Mouse (Mus musculus): Measurements from ENCODE around the gene Oaz3. TPM values are rescaled to one million over a fixed set of nuclear protein-coding genes. Genes with fewer than 3 reads are reported as not detected.

The Oaz3 gene
- polyA plus RNA-seq, 1 experiment, result 0.10 TPM

- peaks cover under 1% of the 10 kb centered on the region for H3K36me3 ChIP-seq (ENCODE audit: control insufficient read depth, insufficient read depth)
- H3ac ChIP-seq (ENCODE audit: control insufficient read depth, insufficient read length), result no peak overlapping the region
- H3K27me3 ChIP-seq (ENCODE audit: control insufficient read depth, insufficient read depth, insufficient read length), result no peaks in the 10 kb centered on the region
- TF ChIP-seq MYOD1 (IDR thresholded peaks at IDR 0.05; ENCODE audit: control insufficient read depth in 1 of 3, insufficient read length in 2 of 3, low read depth in 2 of 3), result no peak
- TF ChIP-seq MYOG (IDR thresholded peaks at IDR 0.05; ENCODE audit: control insufficient read depth in 1 of 3, insufficient read depth in 1 of 3, insufficient read length in 2 of 3, low read depth in 2 of 3), result no peak
- TF ChIP-seq REST (IDR thresholded peaks at IDR 0.05; ENCODE audit: insufficient read depth, insufficient read length), result no peak
- no peak for TF ChIP-seq POLR2AphosphoS2 (IDR thresholded peaks at IDR 0.05; ENCODE audit: insufficient read length, low read depth)
- no peak for TF ChIP-seq POLR2A (IDR thresholded peaks at IDR 0.05; ENCODE audit: insufficient read length, low read depth)
- TF ChIP-seq TCF12 (IDR thresholded peaks at IDR 0.05; ENCODE audit: insufficient read depth, poor library complexity, severe bottlenecking), result no peak
- no peak for TF ChIP-seq E2F4 (IDR thresholded peaks at IDR 0.05; ENCODE audit: insufficient read depth)
- no peak for TF ChIP-seq TCF3 (IDR thresholded peaks at IDR 0.05; ENCODE audit: insufficient read length, low read depth)
- TF ChIP-seq CEBPB (IDR thresholded peaks at IDR 0.05; ENCODE audit: insufficient read depth, poor library complexity, severe bottlenecking), result no peak
- no peak for TF ChIP-seq MAX (IDR thresholded peaks at IDR 0.05; ENCODE audit: low read depth)
- TF ChIP-seq USF1 (IDR thresholded peaks at IDR 0.05; ENCODE audit: low read depth), result no peak
- no peak for TF ChIP-seq SRF (IDR thresholded peaks at IDR 0.05; ENCODE audit: control insufficient read depth, insufficient read length, low read depth)
- H3K79me2 ChIP-seq (ENCODE audit: control insufficient read depth, insufficient read depth), result peaks cover 8% of the 10 kb centered on the region
- no peak overlapping the region for H3K4me2 ChIP-seq (ENCODE audit: low read depth)
- no peak overlapping the region for H3K4me3 ChIP-seq
These were observed 2.5 kb downstream of the Oaz3 start for GRCm38 (mm10) chr3:94441182-94441581.

GRCm38 (mm10) chr3:94436420-94436819, 7.3 kb downstream of the Oaz3 start:
- H3K36me3 ChIP-seq (ENCODE audit: control insufficient read depth, insufficient read depth), result no peaks in the 10 kb centered on the region
- no peak for TF ChIP-seq CEBPB (IDR thresholded peaks at IDR 0.05; ENCODE audit: insufficient read depth, poor library complexity, severe bottlenecking)
- no peak for TF ChIP-seq E2F4 (IDR thresholded peaks at IDR 0.05; ENCODE audit: insufficient read depth)
- no peak for TF ChIP-seq REST (IDR thresholded peaks at IDR 0.05; ENCODE audit: insufficient read depth, insufficient read length)
- no peak for TF ChIP-seq SRF (IDR thresholded peaks at IDR 0.05; ENCODE audit: control insufficient read depth, insufficient read length, low read depth)
- TF ChIP-seq USF1 (IDR thresholded peaks at IDR 0.05; ENCODE audit: low read depth), result no peak
- TF ChIP-seq MYOD1 (IDR thresholded peaks at IDR 0.05; ENCODE audit: control insufficient read depth in 1 of 3, insufficient read length in 2 of 3, low read depth in 2 of 3), result no peak
- no peak for TF ChIP-seq TCF3 (IDR thresholded peaks at IDR 0.05; ENCODE audit: insufficient read length, low read depth)
- no peak for TF ChIP-seq TCF12 (IDR thresholded peaks at IDR 0.05; ENCODE audit: insufficient read depth, poor library complexity, severe bottlenecking)
- no peak for TF ChIP-seq POLR2AphosphoS2 (IDR thresholded peaks at IDR 0.05; ENCODE audit: insufficient read length, low read depth)
- H3ac ChIP-seq (ENCODE audit: control insufficient read depth, insufficient read length), result no peak overlapping the region
- H3K4me2 ChIP-seq (ENCODE audit: low read depth), result no peak overlapping the region
- H3K79me2 ChIP-seq (ENCODE audit: control insufficient read depth, insufficient read depth), result no peaks in the 10 kb centered on the region
- H3K4me3 ChIP-seq, result no peak overlapping the region
- H3K27me3 ChIP-seq (ENCODE audit: control insufficient read depth, insufficient read depth, insufficient read length), result no peaks in the 10 kb centered on the region

DNA sequence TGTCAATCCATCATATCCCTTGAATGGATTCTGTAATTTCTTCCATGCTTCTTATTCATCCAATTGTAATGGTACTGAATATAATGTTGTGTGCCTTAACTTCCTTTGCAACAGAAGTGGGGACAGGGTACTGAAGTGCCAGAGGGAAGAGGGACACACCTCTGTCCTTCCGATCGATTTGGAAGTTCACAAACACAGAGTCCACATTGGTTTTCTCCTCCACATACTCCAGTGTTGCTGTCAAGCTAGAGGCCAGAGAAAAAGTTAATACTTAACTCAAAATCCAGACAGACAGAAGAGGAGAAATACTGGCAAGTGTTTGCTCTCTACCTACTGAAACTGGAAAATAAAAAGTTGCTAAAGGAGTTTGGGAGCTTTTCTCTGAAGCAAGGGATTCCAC, 9.4 kb downstream of the Oaz3 start:
- Histone ChIP-seq H3K79me2 (ENCODE audit: control insufficient read depth, insufficient read depth) (no peaks in the 10 kb centered on the region), H3K27me3 (ENCODE audit: control insufficient read depth, insufficient read depth, insufficient read length) (no peaks in the 10 kb centered on the region), H3K4me2 (ENCODE audit: low read depth) (no peak overlapping the region), H3ac (ENCODE audit: control insufficient read depth, insufficient read length) (no peak overlapping the region), H3K36me3 (ENCODE audit: control insufficient read depth, insufficient read depth) (no peaks in the 10 kb centered on the region), H3K4me3 (no peak overlapping the region)
- no peak for TF ChIP-seq USF1 (IDR thresholded peaks at IDR 0.05; ENCODE audit: low read depth)
- no peak for TF ChIP-seq POLR2AphosphoS2 (IDR thresholded peaks at IDR 0.05; ENCODE audit: insufficient read length, low read depth)
- no peak for TF ChIP-seq E2F4 (IDR thresholded peaks at IDR 0.05; ENCODE audit: insufficient read depth)
- TF ChIP-seq TCF3 (IDR thresholded peaks at IDR 0.05; ENCODE audit: insufficient read length, low read depth), result no peak
- no peak for TF ChIP-seq MAX (IDR thresholded peaks at IDR 0.05; ENCODE audit: low read depth)

DNA sequence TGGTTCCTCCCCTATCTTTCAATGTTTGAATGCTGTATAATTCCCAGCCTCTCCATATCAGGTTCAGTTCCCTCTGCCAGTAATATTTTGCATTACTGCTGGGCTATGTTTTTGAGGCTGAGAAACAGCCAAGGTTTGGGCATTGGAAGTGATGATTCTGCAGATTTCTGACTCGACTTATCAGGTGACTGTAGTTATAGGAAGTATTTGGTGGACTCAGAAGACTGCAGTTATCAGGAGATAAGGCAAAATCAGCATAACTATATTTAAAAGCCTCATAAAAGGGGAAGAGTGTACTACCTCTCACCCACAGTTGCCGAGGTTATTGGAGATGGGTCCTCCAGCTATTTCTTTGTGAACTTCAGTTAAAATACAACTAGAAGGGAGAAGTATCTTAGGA, 12.7 kb downstream of the Oaz3 start:
- no peak overlapping the region for H3K4me3 ChIP-seq
- TF ChIP-seq TCF3 (IDR thresholded peaks at IDR 0.05; ENCODE audit: insufficient read length, low read depth) (no peak), E2F4 (IDR thresholded peaks at IDR 0.05; ENCODE audit: insufficient read depth) (no peak), CEBPB (IDR thresholded peaks at IDR 0.05; ENCODE audit: insufficient read depth, poor library complexity, severe bottlenecking) (no peak), MAX (IDR thresholded peaks at IDR 0.05; ENCODE audit: low read depth) (no peak), SRF (IDR thresholded peaks at IDR 0.05; ENCODE audit: control insufficient read depth, insufficient read length, low read depth) (no peak), USF1 (IDR thresholded peaks at IDR 0.05; ENCODE audit: low read depth) (no peak), POLR2AphosphoS2 (IDR thresholded peaks at IDR 0.05; ENCODE audit: insufficient read length, low read depth) (no peak), MYOD1 (IDR thresholded peaks at IDR 0.05; ENCODE audit: control insufficient read depth in 1 of 3, insufficient read length in 2 of 3, low read depth in 2 of 3) (no peak), REST (IDR thresholded peaks at IDR 0.05; ENCODE audit: insufficient read depth, insufficient read length) (no peak), MYOG (IDR thresholded peaks at IDR 0.05; ENCODE audit: control insufficient read depth in 1 of 3, insufficient read depth in 1 of 3, insufficient read length in 2 of 3, low read depth in 2 of 3) (no peak), TCF12 (IDR thresholded peaks at IDR 0.05; ENCODE audit: insufficient read depth, poor library complexity, severe bottlenecking) (no peak)
- no peaks in the 10 kb centered on the region for H3K79me2 ChIP-seq (ENCODE audit: control insufficient read depth, insufficient read depth)
- no peaks in the 10 kb centered on the region for H3K36me3 ChIP-seq (ENCODE audit: control insufficient read depth, insufficient read depth)
- no peak overlapping the region for H3K4me2 ChIP-seq (ENCODE audit: low read depth)
- H3K27me3 ChIP-seq (ENCODE audit: control insufficient read depth, insufficient read depth, insufficient read length), result no peaks in the 10 kb centered on the region
- H3ac ChIP-seq (ENCODE audit: control insufficient read depth, insufficient read length), result no peak overlapping the region

- H3K4me2 ChIP-seq (ENCODE audit: low read depth), result peak within 1 kb of the TSS; percentile 97
- H3K79me2 ChIP-seq (ENCODE audit: control insufficient read depth, insufficient read depth), result no peaks in the 10 kb centered on the region
- H3K27me3 ChIP-seq (ENCODE audit: control insufficient read depth, insufficient read depth, insufficient read length), result no peaks in the 10 kb centered on the region
- H3K4me3 ChIP-seq, result peak within 1 kb of the TSS; percentile 32
- peak; percentile 83 for TF ChIP-seq POLR2A (IDR thresholded peaks at IDR 0.05; ENCODE audit: insufficient read length, low read depth)
- TF ChIP-seq TCF3 (IDR thresholded peaks at IDR 0.05; ENCODE audit: insufficient read length, low read depth), result no peak
- peak; percentile 56 for TF ChIP-seq POLR2AphosphoS2 (IDR thresholded peaks at IDR 0.05; ENCODE audit: insufficient read length, low read depth)
- peak within 1 kb of the TSS; percentile 22 for H3ac ChIP-seq (ENCODE audit: control insufficient read depth, insufficient read length)
- H3K36me3 ChIP-seq (ENCODE audit: control insufficient read depth, insufficient read depth), result no peaks in the 10 kb centered on the region
These were observed 30.6 kb downstream of the Oaz3 start, which contains the start of gene Tdrkh for GRCm38 (mm10) chr3:94413031-94413679. TSS of gene Tdrkh (plus strand) at chr3:94413273.

Data from myocyte (in vitro differentiated cells).